Mouse (Mus musculus): ENCODE results near the gene Trpm1. TPM values are rescaled to one million over a fixed set of nuclear protein-coding genes. Genes with fewer than 3 reads are reported as not detected.
A peak's percentile ranks its signal among the peaks of the same experiment; 100 is the strongest.

Gene Trpm1
- total and polyA plus RNA-seq, 3 experiments = 5.9 to 10.7 (median 6.1) TPM

- TF ChIP-seq SMC3 (IDR thresholded peaks at IDR 0.05; ENCODE audit: low read depth, low read length) (no peak; the same call in 1 of the 2 replicates), PAX5 (IDR thresholded peaks at IDR 0.05; ENCODE audit: low read length) (no peak), MEF2A (IDR thresholded peaks at IDR 0.05; ENCODE audit: borderline replicate concordance, low read depth, low read length) (peak; percentile 38; the same call in 1 of the 2 replicates), MYC (IDR thresholded peaks at IDR 0.05; ENCODE audit: low read depth, low read length) (peak; percentile 33; the same call in 1 of the 2 replicates), ZKSCAN1 (IDR thresholded peaks at IDR 0.05; ENCODE audit: borderline replicate concordance, low read depth, low read length) (no peak), E2F4 (IDR thresholded peaks at IDR 0.05; ENCODE audit: insufficient replicate concordance, low read depth, low read length) (no peak), ZMIZ1 (IDR thresholded peaks at IDR 0.05; ENCODE audit: low read depth, low read length) (peak; percentile 12; the same call in 1 of the 2 replicates), CTCF (conservative IDR thresholded peaks at IDR 0.05 in 1 of 2, IDR thresholded peaks at IDR 0.05 in 1 of 2; ENCODE audit: low read depth in 2 of 2, low read length in 2 of 2) (peak in 1 of 2 experiments; percentile 51; a peak in 2 of 4 replicates)
These were observed 133.9 kb downstream of the Trpm1 start, which contains the start of gene Mtmr10 (continued) for GRCm38 (mm10) chr7:64287414-64288091.

- no peak for TF ChIP-seq CTCF (conservative IDR thresholded peaks at IDR 0.05 in 1 of 2, IDR thresholded peaks at IDR 0.05 in 1 of 2; ENCODE audit: low read depth in 2 of 2, low read length in 2 of 2)
- TF ChIP-seq MYC (IDR thresholded peaks at IDR 0.05; ENCODE audit: low read depth, low read length) = no peak
- TF ChIP-seq JUND (conservative IDR thresholded peaks at IDR 0.05; ENCODE audit: low read depth, low read length) = no peak
- TF ChIP-seq NELFE (IDR thresholded peaks at IDR 0.05; ENCODE audit: low read depth, low read length) = no peak
- no peak for TF ChIP-seq USF2 (conservative IDR thresholded peaks at IDR 0.05; ENCODE audit: low read depth, low read length)
- TF ChIP-seq IRF4 (IDR thresholded peaks at IDR 0.05; ENCODE audit: low read depth, low read length) = no peak
- TF ChIP-seq PAX5 (IDR thresholded peaks at IDR 0.05; ENCODE audit: low read length) = no peak
- TF ChIP-seq CHD2 (IDR thresholded peaks at IDR 0.05; ENCODE audit: low read length) = no peak
- TF ChIP-seq ZKSCAN1 (IDR thresholded peaks at IDR 0.05; ENCODE audit: borderline replicate concordance, low read depth, low read length) = no peak
- no peak for TF ChIP-seq ETS1 (conservative IDR thresholded peaks at IDR 0.05; ENCODE audit: low read depth, low read length)
- no peak for TF ChIP-seq RAD21 (IDR thresholded peaks at IDR 0.05; ENCODE audit: low read depth, low read length)
- TF ChIP-seq CHD1 (IDR thresholded peaks at IDR 0.05; ENCODE audit: low read depth, low read length) = no peak
- no peak for TF ChIP-seq GABPA (IDR thresholded peaks at IDR 0.05; ENCODE audit: insufficient replicate concordance, low read depth, low read length)
- no peak for TF ChIP-seq KAT2A (IDR thresholded peaks at IDR 0.05; ENCODE audit: insufficient replicate concordance, low read length)
- TF ChIP-seq BHLHE40 (IDR thresholded peaks at IDR 0.05; ENCODE audit: low read depth, low read length) = no peak
- TF ChIP-seq HCFC1 (IDR thresholded peaks at IDR 0.05; ENCODE audit: low read depth, low read length) = no peak
- no peak for TF ChIP-seq RCOR1 (conservative IDR thresholded peaks at IDR 0.05; ENCODE audit: low read depth, low read length)
- TF ChIP-seq SIN3A (IDR thresholded peaks at IDR 0.05; ENCODE audit: low read length) = no peak
- H3K9ac ChIP-seq (ENCODE audit: insufficient read depth, low read depth) = no peak overlapping the region
- no peaks in the 10 kb centered on the region for H3K27me3 ChIP-seq (replicated peaks)
- H3K36me3 ChIP-seq (replicated peaks in 1 of 2; ENCODE audit: control insufficient read depth in 1 of 2, insufficient read depth in 1 of 2, low read length in 1 of 2) = peaks cover 0 to 9% of the 10 kb centered on the region in 2 experiments
- H3K27ac ChIP-seq (ENCODE audit: insufficient read depth, low read depth) = no peak overlapping the region
- H3K79me2 ChIP-seq (replicated peaks; ENCODE audit: control insufficient read depth, extremely low read depth, insufficient read depth, poor library complexity, severe bottlenecking) = no peaks in the 10 kb centered on the region
- H3K9me3 ChIP-seq (replicated peaks; ENCODE audit: low read length) = no peaks in the 10 kb centered on the region
- H3K4me1 ChIP-seq (ENCODE audit: control insufficient read depth in 1 of 2, insufficient read depth in 2 of 2) = peaks cover 5 to 22% of the 10 kb centered on the region in 2 experiments; a peak in 3 of 4 replicates
- DNase-seq (ENCODE audit: extremely low read depth) = no peak
- dilution Hi-C loops (cut with MboI; ENCODE audit: extremely low pct_ligation_motif_present, extremely low pct_unique_long_range_greater_than_20kb, low sequenced_read_pairs) = no loop called here
- H3K4me2 ChIP-seq (ENCODE audit: insufficient read depth, low read depth, poor library complexity, severe bottlenecking) = no peak overlapping the region
- no peak overlapping the region for H3K4me3 ChIP-seq (replicated peaks in 1 of 3; ENCODE audit: low read depth in 2 of 3, low read length in 2 of 3, poor library complexity in 1 of 3)
- in situ Hi-C loops (cut with MboI; ENCODE audit: low pct_ligation_motif_present, low pct_unique_long_range_greater_than_20kb, low sequenced_read_pairs) = no loop called here
These were observed 135.8 kb downstream of the Trpm1 start for GRCm38 (mm10) chr7:64289416-64289815.

All from CH12.LX (cell line).